Mouse (Mus musculus): Measurements from ENCODE around the gene Decr2.
"Not testable (repeated sequence)": the region's sequence is repeated elsewhere in the genome, so short reads cannot be mapped to it uniquely, and the experiment has no call there.

Gene Decr2

GRCm38 (mm10) chr17:26089905-26090632, at the start of gene Decr2:
Gene Decr2, minus strand, starts transcription at chr17:26090337.
- in situ Hi-C loops (cut with MboI, MseI) = no loop called here

- in situ Hi-C loops (cut with MboI, MseI) = no loop called here
Observed at GRCm38 (mm10) chr17:26138901-26139381, 48.8 kb upstream of the Decr2 start.

DNA sequence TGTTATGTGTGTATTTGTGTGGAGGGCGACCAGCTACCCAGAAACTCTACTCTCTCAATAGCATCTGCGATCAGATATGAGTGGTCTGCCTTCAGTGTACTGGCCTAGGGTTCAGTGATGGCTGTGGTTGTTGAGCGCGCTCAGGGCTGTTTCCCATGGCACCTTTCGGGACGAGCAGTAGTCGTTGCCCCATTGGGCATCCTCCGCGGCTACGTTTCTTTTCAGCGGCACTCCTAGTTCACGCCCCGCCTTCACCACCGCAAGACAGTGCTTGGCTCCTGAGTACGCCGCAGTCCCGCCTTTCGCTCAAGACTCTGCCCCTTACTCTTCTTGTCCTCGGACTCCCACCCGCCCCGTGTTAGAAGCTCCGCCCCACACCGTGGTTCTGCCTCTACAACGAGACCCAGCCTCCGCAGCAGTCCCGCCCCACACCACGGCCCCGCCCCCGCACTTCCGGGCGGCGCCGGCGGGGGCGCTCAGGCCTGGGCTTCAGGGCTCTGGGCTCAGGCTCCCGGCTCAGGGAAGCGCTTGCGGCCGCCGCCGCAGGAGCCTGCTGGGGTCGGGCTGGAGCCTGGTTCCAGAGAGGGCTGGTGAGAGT, 48.2 kb upstream of the Decr2 start, which contains the start of gene Axin1:
Gene Axin1 (plus strand): TSS at position 450 of the 598 bp plus-strand sequence.
- in situ Hi-C loops (cut with MboI, MseI) = no loop called here

DNA sequence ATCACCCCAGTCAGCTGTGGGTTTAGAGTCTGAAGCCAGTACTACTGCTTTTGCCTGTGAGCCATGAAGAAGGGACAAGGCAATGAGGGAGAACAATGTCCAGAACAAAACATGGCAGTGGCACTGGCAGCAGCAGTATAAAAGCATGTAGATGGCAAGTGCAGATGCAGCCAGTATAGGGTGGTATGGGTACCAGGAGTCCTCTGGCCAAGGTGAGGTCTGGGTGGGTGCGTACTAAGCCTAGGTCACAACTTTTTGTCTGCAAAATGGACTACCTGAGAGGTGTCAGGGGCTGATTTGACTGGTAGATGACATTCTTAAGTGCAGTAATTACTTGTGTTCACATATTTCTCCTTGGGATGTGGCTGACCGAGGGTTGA, 47.6 kb upstream of the Decr2 start:
- in situ Hi-C loops (cut with MboI, MseI) = no loop called here

GRCm38 (mm10) chr17:26137106-26137750, 47.1 kb upstream of the Decr2 start:
- in situ Hi-C loops (cut with MboI, MseI) = no loop called here

GRCm38 (mm10) chr17:26131856-26132853, 42.0 kb upstream of the Decr2 start:
- in situ Hi-C loops (cut with MboI, MseI) = no loop called here

DNA sequence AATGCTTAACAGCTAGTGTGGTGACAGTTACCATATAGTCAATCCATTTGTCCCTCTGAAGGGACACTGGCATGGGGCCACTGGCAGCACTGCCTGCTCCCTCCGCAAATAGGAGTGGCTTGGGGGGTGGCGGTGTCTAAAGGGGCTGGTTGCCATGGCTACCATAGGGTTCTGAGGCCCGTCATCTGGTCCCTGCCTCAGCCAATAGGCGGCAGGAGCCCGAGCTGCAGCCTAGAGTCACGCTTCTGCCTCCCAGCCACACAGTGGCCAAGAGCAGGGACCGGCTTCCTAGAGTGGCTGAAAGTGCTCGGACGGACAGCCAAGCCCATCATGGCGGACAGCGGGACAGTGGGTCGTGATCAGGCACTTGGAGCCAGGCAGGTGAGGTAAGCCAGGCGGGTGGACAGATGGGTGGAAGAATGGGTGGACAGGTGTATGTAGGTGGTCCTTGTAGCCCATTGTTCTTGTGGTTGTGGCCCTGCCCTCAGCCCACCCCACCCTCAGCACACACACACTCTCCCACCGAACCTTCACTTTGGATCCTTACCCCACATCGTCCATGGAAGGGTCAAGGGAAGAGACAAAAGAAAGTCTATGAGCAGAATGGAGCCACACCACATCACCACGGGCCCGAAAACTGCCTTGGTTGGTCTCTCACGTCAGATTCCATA, 41.1 kb upstream of the Decr2 start:
- in situ Hi-C loops (cut with MboI, MseI) = no loop called here

GRCm38 (mm10) chr17:26125226-26125625, 35.1 kb upstream of the Decr2 start:
- in situ Hi-C loops (cut with MboI, MseI) = no loop called here

DNA sequence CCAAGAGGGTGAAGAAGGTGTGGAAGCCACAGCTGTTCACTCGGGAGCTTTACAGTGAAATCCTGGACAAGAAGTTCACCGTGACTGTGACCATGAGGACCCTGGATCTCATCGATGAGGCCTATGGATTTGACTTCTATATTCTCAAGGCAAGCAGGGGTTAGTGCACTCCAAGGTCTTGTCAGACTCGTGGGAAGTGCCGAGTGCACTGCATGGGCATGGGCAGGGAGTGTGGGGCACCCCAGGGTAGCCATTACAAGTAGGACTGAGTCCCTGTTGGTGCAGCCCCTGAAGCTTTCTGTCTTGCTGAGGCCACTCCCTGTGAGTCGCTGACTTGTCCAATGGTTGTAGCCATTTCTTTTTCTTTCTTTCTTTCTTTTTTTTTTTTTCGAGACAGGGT, 34.4 kb upstream of the Decr2 start:
- in situ Hi-C loops (cut with MboI, MseI) = loop anchor here (5.0 kb wide), 1 partner anchor 1713 kb away; the partner anchor contains the start of gene Snrpc

- in situ Hi-C loops (cut with MboI, MseI) = loop anchor here (5.0 kb wide), 1 partner anchor 1714 kb away; the partner anchor contains the start of gene Snrpc
Observed at GRCm38 (mm10) chr17:26123267-26123684, 33.1 kb upstream of the Decr2 start, which contains the start of gene Mrpl28. Gene Mrpl28, plus strand, starts transcription at chr17:26123500.

DNA sequence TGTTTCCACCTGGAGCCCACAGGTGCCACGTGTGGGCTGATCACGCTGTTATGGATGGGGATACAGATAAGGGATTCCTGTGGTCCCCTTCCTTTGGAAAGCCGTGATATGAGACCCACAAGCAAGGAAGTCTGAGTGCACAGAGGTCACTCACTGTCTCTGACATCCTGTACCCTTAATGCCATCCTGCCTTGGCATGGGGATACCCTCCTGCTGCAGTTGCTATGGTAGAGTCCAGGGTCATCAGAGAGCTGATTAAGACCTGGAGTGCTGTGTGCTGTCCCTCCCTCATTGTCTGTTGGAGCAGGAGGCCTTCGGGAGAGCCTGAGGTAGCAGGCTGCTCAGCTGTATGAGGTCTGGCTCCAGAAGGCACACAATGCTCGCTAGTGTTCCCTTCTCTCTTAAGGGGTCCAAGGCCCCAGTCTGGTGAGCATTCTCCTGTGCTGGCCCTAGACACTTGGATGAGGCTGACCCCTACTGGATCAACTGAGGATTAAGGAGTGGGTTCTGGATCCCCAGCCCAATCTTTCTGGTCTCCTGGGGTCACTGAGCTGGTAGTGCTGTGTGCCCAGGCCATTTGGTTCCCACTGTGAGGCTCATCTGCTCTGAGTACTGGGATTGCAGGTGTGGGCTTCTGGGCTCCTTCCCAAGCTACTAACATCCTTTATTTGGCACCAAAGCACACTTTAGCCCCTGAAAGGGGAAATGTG, 32.4 kb upstream of the Decr2 start:
- in situ Hi-C loops (cut with MboI, MseI) = loop anchor here (5.0 kb wide), 1 partner anchor 1715 kb away; the partner anchor contains the start of gene Snrpc

DNA sequence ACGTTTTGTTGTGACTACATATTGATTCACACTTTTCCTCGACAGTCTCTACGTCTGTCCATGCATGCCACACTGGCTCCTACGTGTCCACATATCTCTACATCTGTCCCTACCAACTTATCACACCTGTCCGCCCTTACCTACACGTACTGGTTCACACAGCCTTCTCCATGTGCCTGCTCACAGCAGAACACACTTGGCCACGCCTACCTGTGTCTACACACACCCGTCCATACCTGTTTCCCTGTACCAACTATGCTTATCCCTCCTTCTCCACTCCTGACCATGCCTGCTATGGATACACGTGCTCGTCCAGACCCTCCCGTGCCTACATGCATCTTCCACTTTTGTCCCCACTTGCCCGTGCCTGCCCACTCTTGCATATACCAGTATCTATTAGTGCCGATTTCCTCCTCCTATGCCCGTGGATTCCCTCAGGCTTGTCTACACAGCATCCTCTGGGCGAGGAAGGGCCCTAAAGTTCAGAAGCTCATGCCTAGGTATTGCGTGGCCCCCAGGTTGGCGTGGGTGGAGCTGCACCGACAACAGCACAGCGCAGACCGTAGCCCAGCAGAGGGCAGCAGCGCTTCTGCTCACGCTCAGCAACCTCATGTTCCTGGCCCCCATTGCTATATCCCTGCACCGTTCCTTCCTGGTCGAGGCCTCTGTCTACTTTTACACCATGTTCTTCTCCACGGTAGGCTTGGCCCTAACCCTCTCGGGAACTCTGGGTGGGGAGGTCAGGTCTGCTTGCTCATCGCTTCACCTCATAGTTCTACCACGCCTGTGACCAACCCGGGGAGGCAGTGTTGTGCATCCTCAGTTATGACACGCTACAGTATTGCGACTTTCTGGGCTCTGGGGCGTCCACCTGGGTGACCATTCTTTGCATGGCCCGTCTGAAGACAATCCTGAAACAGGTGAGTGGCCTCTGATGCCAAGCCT, 29.9 kb upstream of the Decr2 start:
- in situ Hi-C loops (cut with MboI, MseI) = loop anchor here (5.0 kb wide), 1 partner anchor 1717 kb away; the partner anchor contains the start of gene Snrpc

DNA sequence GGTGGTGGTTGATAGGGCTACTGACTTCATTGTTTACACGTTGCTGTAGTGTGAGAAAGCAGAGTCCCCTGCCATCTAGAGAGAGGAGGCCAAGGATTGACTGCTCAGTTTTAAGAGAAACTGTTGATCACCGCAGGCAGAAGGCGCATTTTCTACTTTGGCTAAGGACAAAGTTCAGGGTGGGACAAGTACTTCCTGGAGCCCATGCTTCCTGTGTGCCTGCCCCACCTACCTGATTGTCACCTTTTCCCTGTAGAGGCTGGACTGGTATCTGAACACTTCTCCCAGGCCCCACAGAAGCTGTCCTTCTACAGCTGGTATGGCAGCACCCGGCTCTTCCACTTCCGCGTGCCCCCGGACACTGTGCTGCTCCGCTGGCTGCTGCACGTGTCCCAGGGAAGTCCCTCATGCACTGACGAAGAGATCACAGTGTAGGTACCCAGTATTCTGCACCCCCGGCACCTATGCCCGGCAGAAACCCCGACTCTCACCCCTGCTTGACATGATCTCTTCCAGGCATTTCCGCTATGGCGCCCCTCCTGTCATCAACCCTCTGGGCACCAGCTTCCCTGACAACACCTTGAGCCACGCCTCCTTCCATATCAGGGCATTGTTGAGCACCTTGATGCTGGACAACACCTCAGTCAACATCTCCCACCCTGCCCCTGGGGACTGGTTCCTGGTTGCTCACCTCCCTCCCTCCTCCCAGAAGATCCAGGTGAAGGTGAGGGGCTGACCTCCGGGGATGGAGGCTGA, 26.5 kb upstream of the Decr2 start:
- in situ Hi-C loops (cut with MboI, MseI) = no loop called here

DNA sequence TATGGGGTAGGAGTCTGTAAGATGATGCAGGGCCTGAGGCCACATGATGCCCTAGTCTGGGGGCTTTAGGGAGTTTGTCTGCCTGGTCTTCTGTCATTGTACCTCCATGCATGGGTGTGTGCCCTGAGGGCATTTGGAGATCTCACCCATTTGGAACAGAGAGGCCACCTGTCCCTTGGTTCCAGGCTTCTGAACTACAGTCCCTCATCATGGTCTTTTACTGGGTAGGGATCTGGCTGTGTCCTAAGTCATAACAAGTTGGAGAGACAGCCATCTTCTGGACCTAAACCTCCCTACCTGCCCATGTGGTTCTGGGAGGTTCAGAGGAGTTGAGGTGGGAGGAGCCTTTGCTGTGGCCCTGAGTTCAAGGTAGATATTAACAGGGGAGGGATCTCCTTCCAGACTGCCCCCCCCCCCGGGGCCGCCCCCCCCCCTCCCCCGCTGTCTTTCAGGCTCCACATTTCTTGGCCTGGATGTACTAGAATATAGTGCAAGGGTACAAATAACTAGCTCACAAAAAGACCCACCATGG, 25.9 kb upstream of the Decr2 start:
- in situ Hi-C loops (cut with MboI, MseI) = no loop called here

GRCm38 (mm10) chr17:26115205-26115898, 25.2 kb upstream of the Decr2 start:
- in situ Hi-C loops (cut with MboI, MseI) = no loop called here

DNA sequence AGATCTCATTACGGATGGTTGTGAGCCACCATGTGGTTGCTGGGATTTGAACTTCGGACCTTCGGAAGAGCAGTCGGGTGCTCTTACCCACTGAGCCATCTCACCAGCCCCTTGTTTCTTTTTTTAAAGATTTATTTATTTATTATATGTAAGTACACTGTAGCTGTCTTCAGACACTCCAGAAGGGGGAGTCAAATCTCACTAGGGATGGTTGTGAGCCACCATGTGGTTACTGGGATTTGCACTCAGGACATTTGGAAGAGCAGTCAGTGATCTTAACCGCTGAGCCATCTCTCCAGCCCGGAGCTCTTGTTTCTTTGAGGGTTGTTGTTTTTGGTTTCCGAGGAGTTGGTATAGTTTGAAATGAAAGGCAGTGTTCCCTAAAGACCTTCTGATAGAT, 24.3 kb upstream of the Decr2 start:
- in situ Hi-C loops (cut with MboI, MseI) = not testable (repeated sequence)

- in situ Hi-C loops (cut with MboI, MseI) = no loop called here
Observed at GRCm38 (mm10) chr17:26114061-26114460, 23.9 kb upstream of the Decr2 start.

Data from regulatory T cell (primary cell).